9 mouse cellular contexts compared by ENCODE assay signal in the genomic region with DNA sequence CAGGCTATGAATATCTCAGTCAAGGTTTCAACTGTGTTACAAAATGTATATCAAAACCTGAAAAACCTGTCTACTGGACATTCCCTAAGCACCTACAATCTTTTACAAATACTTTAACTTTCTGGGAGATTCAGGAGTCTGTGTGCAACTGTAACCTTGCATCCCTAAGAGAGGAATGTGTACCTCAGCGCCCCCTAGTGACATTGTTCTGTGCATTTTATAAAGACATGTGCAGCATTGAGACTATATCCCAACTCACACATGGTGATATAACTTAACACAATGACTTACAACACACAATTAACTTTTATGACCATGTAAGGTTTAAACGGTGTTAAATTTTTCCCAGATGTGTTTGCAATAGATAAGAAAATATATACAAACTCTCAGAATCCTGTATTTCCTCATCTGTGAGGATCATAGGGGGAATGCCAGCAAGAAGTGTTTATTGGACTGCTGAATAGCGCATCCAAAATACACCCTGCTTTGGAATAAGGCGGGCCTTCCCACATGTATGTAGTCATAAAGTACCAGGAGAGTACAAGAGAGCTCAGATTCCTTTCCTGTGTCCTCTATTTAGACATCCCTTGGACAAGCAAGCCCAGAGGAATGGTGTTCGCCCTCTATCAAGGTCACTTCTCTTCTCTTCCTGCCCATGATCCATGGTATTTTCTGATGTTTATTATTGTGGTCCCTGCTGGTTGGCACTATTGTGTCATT. TPM values are rescaled to one million over a fixed set of nuclear protein-coding genes. Genes with fewer than 3 reads are reported as not detected.
DNase-seq lines count a peak whose midpoint lies in the region; ATAC-seq and TF ChIP-seq lines count a peak whose summit lies in the region.
"Had no signal": no experiment of that assay in that cellular context is flagged by ENCODE, and none has a peak within 500 bp of the region (broad histone marks: within the 10 kb centered on the region; RNA-seq: fewer than 3 reads in every experiment).

No protein-coding gene starts in this region.

- no peaks in the 10 kb centered on the region for H3K4me1 ChIP-seq in kidney, embryonic 16.5 days (ENCODE audit: insufficient read depth, low read length)
- H3K4me1 ChIP-seq in liver, embryonic 14.5 days (replicated peaks; ENCODE audit: control insufficient read depth in 2 of 2, insufficient read depth in 2 of 2, low read length in 1 of 2): no peaks in the 10 kb centered on the region
- H3K4me1 ChIP-seq: embryonic facial prominence, embryonic 13.5 days; neural tube, embryonic 12.5 days had no signal

- no peak overlapping the region for H3K27ac ChIP-seq in kidney, embryonic 16.5 days (ENCODE audit: low read length)
- H3K27ac ChIP-seq in liver, embryonic 14.5 days: no peak overlapping the region
- H3K27ac ChIP-seq: embryonic facial prominence, embryonic 13.5 days; neural tube, embryonic 12.5 days had no signal

- peak; percentile 32; the same call in 1 of the 2 replicates for TF ChIP-seq CTCF in liver, embryonic 14.5 days (IDR thresholded peaks at IDR 0.05; ENCODE audit: low read depth)

- TF ChIP-seq EP300 in liver, embryonic 14.5 days (IDR thresholded peaks at IDR 0.05; ENCODE audit: low read depth): no peak

- ATAC-seq in kidney, embryonic 16.5 days (ENCODE audit: low FRiP score, low TSS enrichment): no peak
- no peak for ATAC-seq in liver, embryonic 14.5 days (ENCODE audit: insufficient read depth)
- no peak for ATAC-seq in activated CD4-positive, CD25-positive, alpha-beta regulatory T cell, adult 4 months

- no peak overlapping the region for H3K4me2 ChIP-seq in kidney, embryonic 16.5 days (replicated peaks; ENCODE audit: low read depth, low read length)
- no peak overlapping the region for H3K4me2 ChIP-seq in liver, embryonic 14.5 days (ENCODE audit: low read depth)
- H3K4me2 ChIP-seq: embryonic facial prominence, embryonic 13.5 days; neural tube, embryonic 12.5 days had no signal

- no peaks in the 10 kb centered on the region for H3K27me3 ChIP-seq in kidney, embryonic 16.5 days (ENCODE audit: insufficient read depth, low read length)
- H3K27me3 ChIP-seq in liver, embryonic 14.5 days (ENCODE audit: control insufficient read depth, insufficient read depth, low read length): no peaks in the 10 kb centered on the region
- H3K27me3 ChIP-seq: embryonic facial prominence, embryonic 13.5 days; neural tube, embryonic 12.5 days had no signal

- peak; percentile 2 to 20 for DNase-seq in kidney, adult 8-10 months
- peak; percentile 71 for DNase-seq in ES-CJ7 (ENCODE audit: low read depth, low spot score)
- DNase-seq in adrenal gland, adult 2 months: peak; percentile 42
- DNase-seq in frontal cortex, adult 2 months (ENCODE audit: extremely low spot score in 1 of 2, low spot score in 1 of 2): peak; percentile 14 to 79
- peak in 1 of 3 experiments; percentile 3 for DNase-seq in liver, embryonic 14.5 days (ENCODE audit: low read depth in 3 of 3, low spot score in 3 of 3)

- H3K4me3 ChIP-seq in kidney, embryonic 16.5 days (ENCODE audit: low read length): no peak overlapping the region
- no peak overlapping the region for H3K4me3 ChIP-seq in liver, embryonic 14.5 days (ENCODE audit: insufficient read depth in 1 of 2, low read depth in 2 of 2, low read length in 2 of 2)
- H3K4me3 ChIP-seq: embryonic facial prominence, embryonic 13.5 days; neural tube, embryonic 12.5 days had no signal

- 57% methylated on average over 5 of the region's 5 CpGs for WGBS in kidney, embryonic 16.5 days
- 46% methylated on average over 5 of the region's 5 CpGs for WGBS in liver, embryonic 14.5 days (ENCODE audit: insufficient replicate concordance)

- no peak overlapping the region for H3K9ac ChIP-seq in kidney, embryonic 16.5 days (replicated peaks; ENCODE audit: low read length)
- no peak overlapping the region for H3K9ac ChIP-seq in liver, embryonic 14.5 days (replicated peaks)
- H3K9ac ChIP-seq: embryonic facial prominence, embryonic 13.5 days; neural tube, embryonic 12.5 days had no signal

- no peaks in the 10 kb centered on the region for H3K36me3 ChIP-seq in kidney, embryonic 16.5 days (ENCODE audit: insufficient read depth, low read length)
- H3K36me3 ChIP-seq in liver, embryonic 14.5 days (replicated peaks; ENCODE audit: control insufficient read depth, insufficient read depth, low read depth): no peaks in the 10 kb centered on the region
- H3K36me3 ChIP-seq: embryonic facial prominence, embryonic 13.5 days; neural tube, embryonic 12.5 days had no signal

- no peaks in the 10 kb centered on the region; the same call in 1 of the 2 replicates for H3K9me3 ChIP-seq in kidney, embryonic 16.5 days (ENCODE audit: low read length)
- no peaks in the 10 kb centered on the region for H3K9me3 ChIP-seq in liver, embryonic 14.5 days (ENCODE audit: control insufficient read depth, low read length)
- H3K9me3 ChIP-seq: embryonic facial prominence, embryonic 13.5 days; neural tube, embryonic 12.5 days had no signal

RNA-seq across cellular contexts. Expression of a gene that starts 2.0 kb away (rescaled TPM):
- not detected in 2 replicates for polyA plus RNA-seq in kidney, embryonic 16.5 days (2015; fragmentation: Nextera tagmentation; extraction: Ambion mirVana)
- total RNA-seq in adrenal gland, adult 2 months (2021): not detected
- polyA plus RNA-seq in adrenal gland, adult 2 months (2012; rRNA removed): not detected in 2 replicates
- 0.14 and 0.53 TPM in 2 replicates for polyA plus RNA-seq in frontal cortex, adult 2 months (2012; rRNA removed)
- not detected in 2 replicates for polyA plus RNA-seq in liver, embryonic 14.5 days (2012; rRNA removed)
- polyA plus RNA-seq in liver, embryonic 14.5 days (2014; fragmentation: Nextera tagmentation; extraction: Ambion mirVana): not detected in 2 replicates
- under 1 TPM in 1 of 2 experiments, not detected in 1; 0.09 TPM for polyA plus RNA-seq in activated CD4-positive, CD25-positive, alpha-beta regulatory T cell, adult 4 months (2017; shearing (Covaris generic))

RNA-seq across cellular contexts. Expression of a gene that starts 35.9 kb away (rescaled TPM):
- 0.02 and 0.04 TPM in 2 replicates for polyA plus RNA-seq in kidney, embryonic 16.5 days (2015; fragmentation: Nextera tagmentation; extraction: Ambion mirVana)
- under 1 TPM in 1 of 2 experiments, not detected in 1; 0.07 TPM for total RNA-seq in adrenal gland, adult 2 months (2021)
- not detected in 2 replicates for polyA plus RNA-seq in adrenal gland, adult 2 months (2012; rRNA removed)
- 0.12 and 0.32 TPM in 2 replicates for polyA plus RNA-seq in frontal cortex, adult 2 months (2012; rRNA removed)
- polyA plus RNA-seq in liver, embryonic 14.5 days (2012; rRNA removed): 0.01 TPM in 1 of 2 replicates, not detected in the other
- polyA plus RNA-seq in liver, embryonic 14.5 days (2014; fragmentation: Nextera tagmentation; extraction: Ambion mirVana): not detected in 2 replicates
- polyA plus RNA-seq in activated CD4-positive, CD25-positive, alpha-beta regulatory T cell, adult 4 months (2017; shearing (Covaris generic)): not detected
- polyA plus RNA-seq: neural tube, embryonic 12.5 days had no signal

RNA-seq across cellular contexts. Expression of a gene that starts 41.1 kb away (rescaled TPM):
- 3.1 and 4.0 TPM in 2 replicates for polyA plus RNA-seq in kidney, embryonic 16.5 days (2015; fragmentation: Nextera tagmentation; extraction: Ambion mirVana)
- total RNA-seq in adrenal gland, adult 2 months (2021): not detected
- polyA plus RNA-seq in adrenal gland, adult 2 months (2012; rRNA removed): not detected in 2 replicates
- polyA plus RNA-seq in frontal cortex, adult 2 months (2012; rRNA removed): 0.40 and 0.60 TPM in 2 replicates
- 0.02 TPM in 1 of 2 replicates, not detected in the other for polyA plus RNA-seq in liver, embryonic 14.5 days (2012; rRNA removed)
- polyA plus RNA-seq in liver, embryonic 14.5 days (2014; fragmentation: Nextera tagmentation; extraction: Ambion mirVana): 0.03 TPM in 1 of 2 replicates, not detected in the other
- under 1 TPM in 1 of 2 experiments, not detected in 1; 0.28 TPM for polyA plus RNA-seq in activated CD4-positive, CD25-positive, alpha-beta regulatory T cell, adult 4 months (2017; shearing (Covaris generic))
